Mouse (Mus musculus): ENCODE measurements around the gene Cnn1.

- no peak for TF ChIP-seq CTCF (IDR thresholded peaks at IDR 0.05; ENCODE audit: low read depth)
- no peak for TF ChIP-seq EP300 (optimal IDR thresholded peaks at IDR 0.05)
These were observed 36.8 kb downstream of the Cnn1 start, which contains the start of gene Acp5 for GRCm38 (mm10) chr9:22135644-22136390.
